In the genomic region with DNA sequence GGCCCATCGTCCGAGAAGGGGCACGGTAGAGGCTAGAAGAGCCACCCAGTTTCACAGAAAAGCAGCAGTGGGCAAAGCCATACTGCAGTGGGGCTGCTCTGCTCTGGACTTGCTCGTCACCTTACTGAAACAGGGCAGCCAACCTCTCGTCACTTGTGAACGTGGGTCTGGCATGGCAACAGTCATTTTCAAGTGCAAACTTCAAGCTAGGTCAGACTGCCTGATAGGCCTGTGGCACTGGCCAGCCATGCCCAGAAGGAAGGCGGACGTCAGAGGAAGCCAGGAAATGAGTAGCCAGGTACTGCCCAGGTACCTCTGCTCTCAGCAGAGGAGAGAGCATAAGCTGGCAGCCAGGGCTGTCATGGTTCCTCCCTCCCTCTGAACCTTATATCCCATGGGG, we compare ENCODE assay signal across 10 mouse cellular contexts. TPM values are rescaled to one million over a fixed set of nuclear protein-coding genes. Genes with fewer than 3 reads are reported as not detected.
DNase-seq lines count a peak whose midpoint lies in the region; ATAC-seq and TF ChIP-seq lines count a peak whose summit lies in the region.
"Had no signal": no experiment of that assay in that cellular context is flagged by ENCODE, and none has a peak within 500 bp of the region (broad histone marks: within the 10 kb centered on the region; RNA-seq: fewer than 3 reads in every experiment).

No protein-coding gene starts in this region.

- no peak for ATAC-seq in hindbrain, embryonic 13.5 days (ENCODE audit: low FRiP score)
- ATAC-seq in lung, postnatal 0 days = peak; percentile 45

- H3K4me3 ChIP-seq in hindbrain, embryonic 13.5 days = 0 out of 2 replicates have a peak overlapping the region, but pooled peaks have one; percentile 94
- H3K4me3 ChIP-seq in lung, postnatal 0 days (ENCODE audit: low read depth, low read length) = no peak overlapping the region

- WGBS in hindbrain, embryonic 13.5 days = 85% methylated on average over 8 of the region's 8 CpGs
- 51% methylated on average over 8 of the region's 8 CpGs for WGBS in lung, postnatal 0 days

- no peaks in the 10 kb centered on the region for H3K9me3 ChIP-seq in hindbrain, embryonic 13.5 days
- no peaks in the 10 kb centered on the region for H3K9me3 ChIP-seq in lung, postnatal 0 days (ENCODE audit: low read length)

- H3K36me3 ChIP-seq in hindbrain, embryonic 13.5 days = no peaks in the 10 kb centered on the region
- no peaks in the 10 kb centered on the region for H3K36me3 ChIP-seq in lung, postnatal 0 days (ENCODE audit: insufficient read depth, low read length)

- peak; percentile 95 for DNase-seq in heart, adult 11 months
- DNase-seq in heart, adult 18-20 months = no peak
- peak; percentile 35 to 42 for DNase-seq in cerebellum, postnatal 25 days
- peak; percentile 74 for DNase-seq in lung, postnatal 0 days (ENCODE audit: low spot score)
- DNase-seq in layer of hippocampus, adult 8-10 months (ENCODE audit: low spot score in 2 of 2) = no peak
- DNase-seq in layer of hippocampus, postnatal 10 days (ENCODE audit: low spot score in 2 of 2) = no peak
- DNase-seq in left cerebral cortex, adult 8-10 months (ENCODE audit: low spot score in 2 of 2) = no peak

- peak overlapping the region; percentile 98 for H3K9ac ChIP-seq in hindbrain, embryonic 13.5 days
- no peak overlapping the region for H3K9ac ChIP-seq in lung, postnatal 0 days (replicated peaks; ENCODE audit: low read depth)

- H3K4me1 ChIP-seq in hindbrain, embryonic 13.5 days (replicated peaks) = peaks cover 92% of the 10 kb centered on the region
- peaks cover 57% of the 10 kb centered on the region for H3K4me1 ChIP-seq in lung, postnatal 0 days (ENCODE audit: insufficient read depth, low read depth, low read length)

- H3K4me2 ChIP-seq in hindbrain, embryonic 13.5 days = peak overlapping the region; percentile 88
- H3K4me2 ChIP-seq in lung, postnatal 0 days (replicated peaks; ENCODE audit: low read depth, low read length) = no peak overlapping the region

- no peak for TF ChIP-seq CTCF in lung, postnatal 0 days (IDR thresholded peaks at IDR 0.05)

- H3K27me3 ChIP-seq in hindbrain, embryonic 13.5 days = no peaks in the 10 kb centered on the region
- no peaks in the 10 kb centered on the region for H3K27me3 ChIP-seq in lung, postnatal 0 days (replicated peaks; ENCODE audit: insufficient read depth, low read length)

- TF ChIP-seq EP300 in lung, postnatal 0 days (IDR thresholded peaks at IDR 0.05) = no peak

- peak overlapping the region; percentile 91; the same call in 1 of the 2 replicates for H3K27ac ChIP-seq in hindbrain, embryonic 13.5 days
- H3K27ac ChIP-seq in lung, postnatal 0 days (ENCODE audit: low read length) = peak overlapping the region; percentile 69

RNA-seq across cellular contexts. Expression of a gene that starts 2.6 kb away (rescaled TPM):
- 10 to 100 TPM; 18.9 to 19.1 TPM for total RNA-seq in heart, adult 18-20 months (2021)
- polyA plus RNA-seq in hindbrain, embryonic 13.5 days (2015; fragmentation: Nextera tagmentation; extraction: Ambion mirVana) = 55.4 and 55.6 TPM in 2 replicates
- 29.3 and 34.2 TPM in 2 replicates for polyA plus RNA-seq in lung, postnatal 0 days (2015; fragmentation: Nextera tagmentation; extraction: Ambion mirVana)
- total RNA-seq in layer of hippocampus, adult 8-10 months (2022) = 10 to 100 TPM; 58.8 to 73.3 (median 62.6) TPM
- 10 to 100 TPM; 60.1 to 62.6 TPM for total RNA-seq in layer of hippocampus, postnatal 10 days (2021)
- 10 to 100 TPM; 49.4 to 54.6 (median 53.5) TPM for total RNA-seq in left cerebral cortex, adult 8-10 months (2022)

RNA-seq across cellular contexts. Expression of a gene that starts 50.2 kb away (rescaled TPM):
- total RNA-seq in heart, adult 18-20 months (2021) = not detected
- 3.1 TPM in 1 of 2 replicates, not detected in the other for polyA plus RNA-seq in hindbrain, embryonic 13.5 days (2015; fragmentation: Nextera tagmentation; extraction: Ambion mirVana)
- not detected in 2 replicates for polyA plus RNA-seq in lung, postnatal 0 days (2015; fragmentation: Nextera tagmentation; extraction: Ambion mirVana)
- total RNA-seq in layer of hippocampus, adult 8-10 months (2022) = not detected
- not detected for total RNA-seq in layer of hippocampus, postnatal 10 days (2021)
- not detected for total RNA-seq in left cerebral cortex, adult 8-10 months (2022)
- total RNA-seq: adrenal gland, adult 18-20 months had no signal
- polyA plus RNA-seq: limb, embryonic 11.5 days had no signal

Comparison
In these comparisons a context has a peak if more than half of its experiments do, and no peak if none do; other contexts are left out.
1. DNase-seq: peak in heart, adult 11 months (single experiment), cerebellum, postnatal 25 days (2 of 2) and lung, postnatal 0 days (single experiment); none in heart, adult 18-20 months (0 of 2), layer of hippocampus, adult 8-10 months (0 of 2), layer of hippocampus, postnatal 10 days (0 of 2) and left cerebral cortex, adult 8-10 months (0 of 2).